Mouse (Mus musculus) midbrain, embryonic 12.5 days (tissue): ENCODE measurements around the gene Omg. TPM values are rescaled to one million over a fixed set of nuclear protein-coding genes. Genes with fewer than 3 reads are reported as not detected.

Experiments used
- polyA plus RNA-seq: library from polyadenylated mRNA; unstranded; fragments of >200 nt; fragmentation: Nextera tagmentation; extraction: Ambion mirVana; gene quantifications from 2 replicates; pipeline ENCODE4 v1.2.1, GENCODE M21; 2016

The Omg gene
- polyA plus RNA-seq, 1 experiment from 2014 or later: 1.7 TPM

Other genes with a start within 250 kb of the Omg start
- 490 and 507 TPM in 2 replicates for gene Wsb1, start 249.4 kb downstream of the Omg start, polyA plus RNA-seq
- gene Gm9964, start 207.2 kb downstream of the Omg start, polyA plus RNA-seq: not detected in 2 replicates
- gene Nf1, start 164.4 kb downstream of the Omg start, polyA plus RNA-seq: 9.5 and 9.6 TPM in 2 replicates
- gene Evi2b, start 19.7 kb upstream of the Omg start, polyA plus RNA-seq: 0.14 TPM in 1 of 2 replicates, not detected in the other
- 1.3 and 1.6 TPM in 2 replicates for gene Evi2, start 26.5 kb upstream of the Omg start, polyA plus RNA-seq
- 2.8 and 3.9 TPM in 2 replicates for gene Evi2a, start 26.5 kb upstream of the Omg start, polyA plus RNA-seq
- gene Rab11fip4, start 87.1 kb upstream of the Omg start, polyA plus RNA-seq: 20.6 and 26.8 TPM in 2 replicates